Mouse (Mus musculus): Measurements from ENCODE around the gene Loxl4. TPM values are rescaled to one million over a fixed set of nuclear protein-coding genes. Genes with fewer than 3 reads are reported as not detected.

Loxl4 gene
- total and polyA plus RNA-seq, 3 experiments, result 0.03 to 0.04 TPM; not detected in 1

GRCm38 (mm10) chr19:42658435-42659135 is 46.0 kb upstream of the Loxl4 start:
- TF ChIP-seq E2F4 (IDR thresholded peaks at IDR 0.05; ENCODE audit: borderline replicate concordance, low read depth, low read length), result no peak
- TF ChIP-seq ZKSCAN1 (IDR thresholded peaks at IDR 0.05; ENCODE audit: low read depth, low read length), result peak; percentile 91
- Histone ChIP-seq H3K4me1 (ENCODE audit: control insufficient read depth in 1 of 2, insufficient read depth in 2 of 2, low read length in 2 of 2) (peaks cover 0 to 7% of the 10 kb centered on the region in 2 experiments; a peak in 2 of 4 replicates), H3K9me3 (replicated peaks; ENCODE audit: insufficient read depth, low read length) (no peaks in the 10 kb centered on the region), H3K79me2 (ENCODE audit: control insufficient read depth, insufficient read depth, low read length, poor library complexity) (no peaks in the 10 kb centered on the region), H3K27ac (ENCODE audit: control insufficient read depth, low read depth, low read length) (no peak overlapping the region), H3K36me3 (ENCODE audit: control insufficient read depth in 1 of 2, insufficient read depth in 2 of 2, low read length in 2 of 2) (no peaks in the 10 kb centered on the region; a peak in 1 of 4 replicates), H3K9ac (ENCODE audit: control insufficient read depth, low read depth, low read length, poor library complexity, severe bottlenecking) (no peak overlapping the region), H3K4me3 (ENCODE audit: control insufficient read depth in 1 of 2, insufficient read depth in 1 of 2, low read depth in 2 of 2, low read length in 2 of 2) (no peak overlapping the region), H3K27me3 (ENCODE audit: control insufficient read depth in 1 of 2, insufficient read depth in 2 of 2, low read length in 2 of 2) (no peaks in the 10 kb centered on the region; a peak in 1 of 4 replicates)
- no peak for DNase-seq (ENCODE audit: low read depth, low spot score)

- Histone ChIP-seq H3K27me3 (ENCODE audit: control insufficient read depth in 1 of 2, insufficient read depth in 2 of 2, low read length in 2 of 2) (no peaks in the 10 kb centered on the region; a peak in 1 of 4 replicates), H3K27ac (ENCODE audit: control insufficient read depth, low read depth, low read length) (no peak overlapping the region), H3K4me3 (ENCODE audit: control insufficient read depth in 1 of 2, insufficient read depth in 1 of 2, low read depth in 2 of 2, low read length in 2 of 2) (no peak overlapping the region), H3K36me3 (ENCODE audit: control insufficient read depth in 1 of 2, insufficient read depth in 2 of 2, low read length in 2 of 2) (no peaks in the 10 kb centered on the region; a peak in 1 of 4 replicates), H3K9me3 (replicated peaks; ENCODE audit: insufficient read depth, low read length) (no peaks in the 10 kb centered on the region), H3K79me2 (ENCODE audit: control insufficient read depth, insufficient read depth, low read length, poor library complexity) (no peaks in the 10 kb centered on the region), H3K9ac (ENCODE audit: control insufficient read depth, low read depth, low read length, poor library complexity, severe bottlenecking) (no peak overlapping the region), H3K4me1 (ENCODE audit: control insufficient read depth in 1 of 2, insufficient read depth in 2 of 2, low read length in 2 of 2) (peaks cover 0 to 7% of the 10 kb centered on the region in 2 experiments; a peak in 2 of 4 replicates)
- DNase-seq (ENCODE audit: low read depth, low spot score), result peak; percentile 83
- TF ChIP-seq SMC3 (IDR thresholded peaks at IDR 0.05; ENCODE audit: low read depth, low read length) (peak; percentile 21; the same call in 1 of the 2 replicates), BHLHE40 (IDR thresholded peaks at IDR 0.05; ENCODE audit: borderline replicate concordance, low read depth, low read length) (no peak), SIN3A (IDR thresholded peaks at IDR 0.05; ENCODE audit: low read length) (no peak), NELFE (IDR thresholded peaks at IDR 0.05; ENCODE audit: low read depth, low read length) (no peak), TCF12 (IDR thresholded peaks at IDR 0.05; ENCODE audit: low read depth, low read length) (no peak), RAD21 (IDR thresholded peaks at IDR 0.05; ENCODE audit: low read depth, low read length) (no peak), MAX (IDR thresholded peaks at IDR 0.05; ENCODE audit: low read length) (no peak), MAZ (IDR thresholded peaks at IDR 0.05; ENCODE audit: low read depth, low read length) (no peak), CTCF (IDR thresholded peaks at IDR 0.05 in 2 of 3, conservative IDR thresholded peaks at IDR 0.05 in 1 of 3; ENCODE audit: control insufficient read depth in 1 of 3, insufficient read depth in 1 of 3, low read depth in 2 of 3, low read length in 3 of 3, poor library complexity in 1 of 3, severe bottlenecking in 1 of 3) (no peak), TAL1 (IDR thresholded peaks at IDR 0.05; ENCODE audit: low read length) (no peak), GABPA (IDR thresholded peaks at IDR 0.05; ENCODE audit: low read depth, low read length) (no peak), RCOR1 (IDR thresholded peaks at IDR 0.05; ENCODE audit: low read depth, low read length) (no peak), MYB (IDR thresholded peaks at IDR 0.05; ENCODE audit: low read depth, low read length) (no peak), MEF2A (IDR thresholded peaks at IDR 0.05; ENCODE audit: extremely low read depth, insufficient replicate concordance, low read depth, low read length, poor library complexity, severe bottlenecking) (no peak), JUND (IDR thresholded peaks at IDR 0.05; ENCODE audit: low read depth, low read length) (no peak), KAT2A (conservative IDR thresholded peaks at IDR 0.05; ENCODE audit: low read depth, low read length) (no peak), ZKSCAN1 (IDR thresholded peaks at IDR 0.05; ENCODE audit: low read depth, low read length) (no peak), ETS1 (IDR thresholded peaks at IDR 0.05; ENCODE audit: low read depth, low read length) (peak; percentile 30; the same call in 1 of the 2 replicates), USF1 (IDR thresholded peaks at IDR 0.05; ENCODE audit: low read depth, low read length) (0 out of 2 replicates have a peak, but pooled peaks have one; percentile 21), ZC3H11A (IDR thresholded peaks at IDR 0.05; ENCODE audit: low read depth, low read length) (no peak), POLR2A (IDR thresholded peaks at IDR 0.05; ENCODE audit: control insufficient read depth in 1 of 2, insufficient read depth in 1 of 2, low read depth in 1 of 2, low read length in 2 of 2, poor library complexity in 1 of 2) (no peak), TBP (IDR thresholded peaks at IDR 0.05; ENCODE audit: low read depth, low read length) (no peak), ZMIZ1 (IDR thresholded peaks at IDR 0.05; ENCODE audit: low read depth, low read length) (no peak), MXI1 (IDR thresholded peaks at IDR 0.05; ENCODE audit: low read depth, low read length) (peak; percentile 29; the same call in 1 of the 2 replicates), ELF1 (IDR thresholded peaks at IDR 0.05; ENCODE audit: low read depth, low read length) (no peak), USF2 (IDR thresholded peaks at IDR 0.05; ENCODE audit: borderline replicate concordance in 1 of 2, insufficient read depth in 1 of 2, low read depth in 1 of 2, low read length in 2 of 2) (no peak), GATA1 (IDR thresholded peaks at IDR 0.05; ENCODE audit: low read depth, low read length) (peak; percentile 18; the same call in 1 of the 2 replicates), MAFK (IDR thresholded peaks at IDR 0.05; ENCODE audit: borderline replicate concordance, low read depth, low read length) (no peak), UBTF (IDR thresholded peaks at IDR 0.05; ENCODE audit: borderline replicate concordance, insufficient read depth, low read depth, low read length) (no peak)
Measured at GRCm38 (mm10) chr19:42657769-42658168, 45.2 kb upstream of the Loxl4 start.

Measured in MEL (cell line).